In genomic region chr4:137726739-137727505, GRCm38 (mm10) we compare ENCODE assay signal across 11 mouse cellular contexts.
A peak's percentile ranks its signal among the peaks of the same experiment; 100 is the strongest.
DNase-seq lines count a peak whose midpoint lies in the region; ATAC-seq and TF ChIP-seq lines count a peak whose summit lies in the region.
"Had no signal": no experiment of that assay in that cellular context is flagged by ENCODE, and none has a peak within 500 bp of the region (broad histone marks: within the 10 kb centered on the region; RNA-seq: fewer than 3 reads in every experiment).

No protein-coding gene starts in this region.

- no peak for ATAC-seq in liver, embryonic 14.5 days (ENCODE audit: insufficient read depth)
- ATAC-seq in liver, embryonic 11.5 days (replicated peaks; ENCODE audit: low FRiP score): no peak
- ATAC-seq in hindbrain, postnatal 0 days: no peak

- no peaks in the 10 kb centered on the region for H3K4me1 ChIP-seq in liver, embryonic 14.5 days (replicated peaks; ENCODE audit: control insufficient read depth in 2 of 2, insufficient read depth in 2 of 2, low read length in 1 of 2)
- peaks cover 17% of the 10 kb centered on the region for H3K4me1 ChIP-seq in liver, embryonic 11.5 days (replicated peaks; ENCODE audit: control insufficient read depth, insufficient read depth, low read length)
- 0 out of 2 replicates have a peak, but pooled peaks cover 4% of the 10 kb centered on the region for H3K4me1 ChIP-seq in hindbrain, postnatal 0 days (ENCODE audit: insufficient read depth, low read length)
- no peaks in the 10 kb centered on the region for H3K4me1 ChIP-seq in thymus, adult 2 months (replicated peaks; ENCODE audit: control insufficient read depth, insufficient read depth, low read length)

- no peaks in the 10 kb centered on the region for H3K9me3 ChIP-seq in liver, embryonic 14.5 days (ENCODE audit: control insufficient read depth, low read length)
- H3K9me3 ChIP-seq in liver, embryonic 11.5 days (ENCODE audit: control insufficient read depth, low read length): no peaks in the 10 kb centered on the region
- H3K9me3 ChIP-seq in hindbrain, postnatal 0 days (ENCODE audit: low read length): no peaks in the 10 kb centered on the region

- TF ChIP-seq POLR2A in thymus, adult 2 months (IDR thresholded peaks at IDR 0.05; ENCODE audit: control insufficient read depth, extremely low read depth, insufficient read depth, low read length, poor library complexity): no peak

- WGBS in liver, embryonic 14.5 days (ENCODE audit: insufficient replicate concordance): 69% methylated on average over 18 of the region's 18 CpGs
- WGBS in liver, embryonic 11.5 days: 81% methylated on average over 18 of the region's 18 CpGs
- WGBS in hindbrain, postnatal 0 days: 54% methylated on average over 18 of the region's 18 CpGs
- WGBS in thymus, adult 2 months: 95% methylated on average over 18 of the region's 18 CpGs

- H3K4me3 ChIP-seq in liver, embryonic 14.5 days (ENCODE audit: insufficient read depth in 1 of 2, low read depth in 2 of 2, low read length in 2 of 2): no peak overlapping the region
- no peak overlapping the region for H3K4me3 ChIP-seq in liver, embryonic 11.5 days (ENCODE audit: low read depth, low read length)
- H3K4me3 ChIP-seq in hindbrain, postnatal 0 days (ENCODE audit: low read length): no peak overlapping the region
- H3K4me3 ChIP-seq in thymus, adult 2 months (ENCODE audit: control insufficient read depth, insufficient read depth, low read length): no peak overlapping the region

- H3K4me2 ChIP-seq in liver, embryonic 14.5 days (ENCODE audit: low read depth): no peak overlapping the region
- H3K4me2 ChIP-seq in liver, embryonic 11.5 days: no peak overlapping the region
- no peak overlapping the region for H3K4me2 ChIP-seq in hindbrain, postnatal 0 days (ENCODE audit: low read depth, low read length)
- H3K4me2 ChIP-seq: lung, embryonic 14.5 days had no signal

- H3K27ac ChIP-seq in liver, embryonic 14.5 days: no peak overlapping the region
- no peak overlapping the region for H3K27ac ChIP-seq in liver, embryonic 11.5 days (ENCODE audit: low read depth, low read length)
- H3K27ac ChIP-seq in hindbrain, postnatal 0 days: peak overlapping the region; percentile 16; the same call in 1 of the 2 replicates
- H3K27ac ChIP-seq in thymus, adult 2 months (ENCODE audit: control insufficient read depth, insufficient read depth, low read length): no peak overlapping the region

- DNase-seq in liver, embryonic 14.5 days (ENCODE audit: low read depth in 3 of 3, low spot score in 3 of 3): no peak
- no peak for DNase-seq in liver, embryonic 11.5 days (ENCODE audit: low spot score)
- DNase-seq in cerebellum, postnatal 25 days: peak; percentile 78 to 82
- DNase-seq in hindbrain, postnatal 0 days (ENCODE audit: low spot score): peak; percentile 55
- peak; percentile 59 for DNase-seq in right cerebral cortex, postnatal 14 days
- DNase-seq in frontal cortex, postnatal 14 days (ENCODE audit: low spot score in 2 of 2): no peak
- DNase-seq in thymus, adult 2 months: no peak
- DNase-seq: gastrocnemius, postnatal 36 days; heart, postnatal 4 days; thymus, adult 18-20 months had no signal

- no peak for TF ChIP-seq EP300 in liver, embryonic 14.5 days (IDR thresholded peaks at IDR 0.05; ENCODE audit: low read depth)

- peaks cover 24% of the 10 kb centered on the region for H3K27me3 ChIP-seq in liver, embryonic 14.5 days (ENCODE audit: control insufficient read depth, insufficient read depth, low read length)
- H3K27me3 ChIP-seq in liver, embryonic 11.5 days (replicated peaks; ENCODE audit: control insufficient read depth, insufficient read depth, low read length): peaks cover 53% of the 10 kb centered on the region
- no peaks in the 10 kb centered on the region for H3K27me3 ChIP-seq in hindbrain, postnatal 0 days (ENCODE audit: insufficient read depth, low read length)
- no peaks in the 10 kb centered on the region; the same call in 1 of the 2 replicates for H3K27me3 ChIP-seq in thymus, adult 2 months (ENCODE audit: control insufficient read depth, insufficient read depth, low read length)

- H3K36me3 ChIP-seq in liver, embryonic 14.5 days (replicated peaks; ENCODE audit: control insufficient read depth, insufficient read depth, low read depth): no peaks in the 10 kb centered on the region
- no peaks in the 10 kb centered on the region for H3K36me3 ChIP-seq in liver, embryonic 11.5 days (ENCODE audit: control insufficient read depth, insufficient read depth, low read length)
- H3K36me3 ChIP-seq in hindbrain, postnatal 0 days (ENCODE audit: insufficient read depth, low read length): no peaks in the 10 kb centered on the region
- no peaks in the 10 kb centered on the region for H3K36me3 ChIP-seq in thymus, adult 2 months (ENCODE audit: control insufficient read depth, insufficient read depth, low read length)

- 0 out of 2 replicates have a peak, but pooled peaks have one; percentile 4 for TF ChIP-seq CTCF in liver, embryonic 14.5 days (IDR thresholded peaks at IDR 0.05; ENCODE audit: low read depth)
- no peak for TF ChIP-seq CTCF in hindbrain, postnatal 0 days (IDR thresholded peaks at IDR 0.05; ENCODE audit: low read depth)
- no peak for TF ChIP-seq CTCF in thymus, adult 2 months (IDR thresholded peaks at IDR 0.05; ENCODE audit: borderline replicate concordance, control insufficient read depth, extremely low read depth, insufficient read depth, low read length, poor library complexity)

- H3K9ac ChIP-seq in liver, embryonic 14.5 days (replicated peaks): no peak overlapping the region
- H3K9ac ChIP-seq in liver, embryonic 11.5 days (ENCODE audit: low read depth, low read length): no peak overlapping the region
- no peak overlapping the region; the same call in 1 of the 2 replicates for H3K9ac ChIP-seq in hindbrain, postnatal 0 days (replicated peaks; ENCODE audit: low read length)
- H3K9ac ChIP-seq: lung, embryonic 14.5 days had no signal

Comparison
In these comparisons a context has a peak if more than half of its experiments do, and no peak if none do; other contexts are left out.
1. DNase-seq: peak in cerebellum, postnatal 25 days (2 of 2), hindbrain, postnatal 0 days (single experiment) and right cerebral cortex, postnatal 14 days (single experiment); none in liver, embryonic 14.5 days (0 of 3), liver, embryonic 11.5 days (single experiment), frontal cortex, postnatal 14 days (0 of 2) and thymus, adult 2 months (single experiment).